Mouse (Mus musculus) hindbrain, embryonic 16.5 days (tissue): ENCODE measurements around the gene Mcu. TPM values are rescaled to one million over a fixed set of nuclear protein-coding genes. Genes with fewer than 3 reads are reported as not detected.

Experiments
- ATAC-seq: fragments of 200-750 bp; cut with Nextera tagmentation; 2 replicates; pipeline ENCODE4 v1.8.0; 2017; ENCODE audit warnings: moderate TSS enrichment, moderate library complexity
- H3K27ac ChIP-seq: fragments of 300-500 bp; sonication (generic); 2 replicates; pipeline ENCODE4 v1.5.1; 2014; ENCODE audit warnings: low read depth, mild to moderate bottlenecking, control low read depth, low read length, moderate library complexity
- H3K27me3 ChIP-seq: fragments of 300-500 bp; sonication (generic); replicated peaks from 2 replicates; pipeline ENCODE4 v1.6.1; 2014; ENCODE audit warnings: low read length; ENCODE audit not compliant: control insufficient read depth, insufficient read depth
- H3K36me3 ChIP-seq: fragments of 300-500 bp; sonication (generic); 2 replicates; pipeline ENCODE4 v1.6.1; 2014; ENCODE audit warnings: mild to moderate bottlenecking, low read length, moderate library complexity, mixed read lengths; ENCODE audit not compliant: control insufficient read depth, insufficient read depth
- H3K4me1 ChIP-seq: fragments of 300-500 bp; sonication (generic); 2 replicates; pipeline ENCODE4 v1.6.1; 2014; ENCODE audit warnings: low read depth, low read length; ENCODE audit not compliant: control insufficient read depth, insufficient read depth
- H3K4me2 ChIP-seq: fragments of 300-500 bp; sonication (generic); 2 replicates; pipeline ENCODE4 v1.6.1; 2014; ENCODE audit warnings: mild to moderate bottlenecking, low read length, control low read depth, moderate library complexity
- H3K4me3 ChIP-seq: fragments of 300-500 bp; sonication (generic); 2 replicates; pipeline ENCODE4 v1.5.1; 2014; ENCODE audit warnings: mild to moderate bottlenecking, low read length, control low read depth, moderate library complexity
- H3K9ac ChIP-seq: fragments of 300-500 bp; sonication (generic); 2 replicates; pipeline ENCODE4 v1.6.1; 2014; ENCODE audit warnings: low read depth, mild to moderate bottlenecking, control low read depth, low read length, moderate library complexity
- H3K9me3 ChIP-seq: fragments of 300-500 bp; sonication (generic); 2 replicates; pipeline ENCODE4 v1.6.1; 2014; ENCODE audit warnings: mild to moderate bottlenecking, low read length, moderate library complexity; ENCODE audit not compliant: control insufficient read depth
- WGBS: fragments of 180-500 bp; shearing (Covaris S2); extraction: QIAGEN DNeasy Blood & Tissue Kit; methylation state at CpG from one replicate; pipeline ENCODE4 v1.1.7; 2014; 5-methylcytosine and 5-hydroxymethylcytosine counted together
- polyA plus RNA-seq: library from polyadenylated mRNA; unstranded; fragments of >200 nt; fragmentation: Nextera tagmentation; extraction: Ambion mirVana; gene quantifications from 2 replicates; pipeline ENCODE4 v1.2.1, GENCODE M21; 2015

The Mcu gene
- polyA plus RNA-seq, 1 experiment from 2014 or later = 35.7 TPM

- Histone ChIP-seq H3K4me3 (peak within 1 kb of the TSS; percentile 87), H3K36me3 (no peaks in the 10 kb centered on the region), H3K27me3 (no peaks in the 10 kb centered on the region), H3K27ac (peak within 1 kb of the TSS; percentile 92), H3K9ac (peak within 1 kb of the TSS; percentile 92), H3K4me2 (peak within 1 kb of the TSS; percentile 80), H3K9me3 (no peaks in the 10 kb centered on the region), H3K4me1 (peaks cover 15% of the 10 kb centered on the region)
- peak; percentile 83 for ATAC-seq
- WGBS = under 1% methylated on average over 28 of the region's 51 CpGs
Measured at GRCm38 (mm10) chr10:59615981-59616520, 441 bp downstream of the Mcu start, which contains the start of gene Gm10322. Gene Gm10322, plus strand, starts transcription at chr10:59616063.

- no peaks in the 10 kb centered on the region for H3K36me3 ChIP-seq
- peaks cover 15% of the 10 kb centered on the region for H3K4me1 ChIP-seq
- peak overlapping the region; percentile 64 for H3K4me2 ChIP-seq
- H3K27ac ChIP-seq = no peak overlapping the region
- no peaks in the 10 kb centered on the region for H3K27me3 ChIP-seq
- peak overlapping the region; percentile 92 for H3K9ac ChIP-seq
- no peaks in the 10 kb centered on the region for H3K9me3 ChIP-seq
- H3K4me3 ChIP-seq = peak overlapping the region; percentile 87
- no peak for ATAC-seq
- 29% methylated on average over 5 of the region's 5 CpGs for WGBS
Measured at GRCm38 (mm10) chr10:59615411-59615810, 1.1 kb downstream of the Mcu start.

GRCm38 (mm10) chr10:59614141-59614540 is 2.4 kb downstream of the Mcu start:
- no peak overlapping the region for H3K4me2 ChIP-seq
- H3K4me1 ChIP-seq = peaks cover 15% of the 10 kb centered on the region
- H3K27ac ChIP-seq = no peak overlapping the region
- no peaks in the 10 kb centered on the region for H3K36me3 ChIP-seq
- no peaks in the 10 kb centered on the region for H3K27me3 ChIP-seq
- ATAC-seq = no peak
- H3K4me3 ChIP-seq = no peak overlapping the region
- H3K9me3 ChIP-seq = no peaks in the 10 kb centered on the region
- no peak overlapping the region for H3K9ac ChIP-seq
- 67% methylated on average over 5 of the region's 5 CpGs for WGBS

GRCm38 (mm10) chr10:59613276-59613675 is 3.2 kb downstream of the Mcu start:
- Histone ChIP-seq H3K4me2 (no peak overlapping the region), H3K27me3 (no peaks in the 10 kb centered on the region), H3K4me3 (no peak overlapping the region), H3K27ac (no peak overlapping the region), H3K9ac (no peak overlapping the region), H3K9me3 (no peaks in the 10 kb centered on the region), H3K36me3 (no peaks in the 10 kb centered on the region), H3K4me1 (peaks cover 15% of the 10 kb centered on the region)
- 73% methylated on average over 5 of the region's 5 CpGs for WGBS
- no peak for ATAC-seq

GRCm38 (mm10) chr10:59604879-59605464 is 11.5 kb downstream of the Mcu start:
- peaks cover 4% of the 10 kb centered on the region; the same call in 1 of the 2 replicates for H3K4me1 ChIP-seq
- H3K9me3 ChIP-seq = no peaks in the 10 kb centered on the region
- no peak overlapping the region for H3K4me2 ChIP-seq
- ATAC-seq = no peak
- no peaks in the 10 kb centered on the region for H3K36me3 ChIP-seq
- no peaks in the 10 kb centered on the region for H3K27me3 ChIP-seq
- H3K4me3 ChIP-seq = no peak overlapping the region
- H3K27ac ChIP-seq = no peak overlapping the region
- whole genome bisulfite sequencing = 84% methylated on average over 11 of the region's 11 CpGs
- no peak overlapping the region for H3K9ac ChIP-seq

- Histone ChIP-seq H3K4me2 (no peak overlapping the region), H3K4me1 (peaks cover 4% of the 10 kb centered on the region; the same call in 1 of the 2 replicates), H3K4me3 (no peak overlapping the region), H3K36me3 (no peaks in the 10 kb centered on the region), H3K9me3 (no peaks in the 10 kb centered on the region), H3K27me3 (no peaks in the 10 kb centered on the region), H3K9ac (no peak overlapping the region), H3K27ac (no peak overlapping the region)
- WGBS = 61% methylated on average over 5 of the region's 5 CpGs
- ATAC-seq = no peak
Measured at GRCm38 (mm10) chr10:59603843-59604242, 12.6 kb downstream of the Mcu start.

GRCm38 (mm10) chr10:59602891-59603290 is 13.6 kb downstream of the Mcu start:
- H3K27ac ChIP-seq = no peak overlapping the region
- ATAC-seq = no peak
- no peak overlapping the region for H3K4me2 ChIP-seq
- no peaks in the 10 kb centered on the region for H3K36me3 ChIP-seq
- no peak overlapping the region for H3K4me3 ChIP-seq
- no peaks in the 10 kb centered on the region for H3K9me3 ChIP-seq
- WGBS = 52% methylated on average over 14 of the region's 14 CpGs
- no peak overlapping the region for H3K9ac ChIP-seq
- peaks cover 4% of the 10 kb centered on the region; the same call in 1 of the 2 replicates for H3K4me1 ChIP-seq
- no peaks in the 10 kb centered on the region for H3K27me3 ChIP-seq

- peak; percentile 52; the same call in 1 of the 2 replicates for ATAC-seq
- Histone ChIP-seq H3K27ac (peak overlapping the region; percentile 20; the same call in 1 of the 2 replicates), H3K9me3 (no peaks in the 10 kb centered on the region), H3K4me3 (no peak overlapping the region), H3K9ac (no peak overlapping the region), H3K4me2 (no peak overlapping the region), H3K27me3 (no peaks in the 10 kb centered on the region), H3K4me1 (peaks cover 4% of the 10 kb centered on the region; the same call in 1 of the 2 replicates), H3K36me3 (no peaks in the 10 kb centered on the region)
- 46% methylated on average over 8 of the region's 8 CpGs for WGBS
Measured at GRCm38 (mm10) chr10:59602043-59602442, 14.4 kb downstream of the Mcu start.

- peaks cover 4% of the 10 kb centered on the region; the same call in 1 of the 2 replicates for H3K4me1 ChIP-seq
- H3K27ac ChIP-seq = no peak overlapping the region
- ATAC-seq = no peak
- H3K9me3 ChIP-seq = no peaks in the 10 kb centered on the region
- H3K9ac ChIP-seq = no peak overlapping the region
- H3K4me2 ChIP-seq = no peak overlapping the region
- H3K27me3 ChIP-seq = no peaks in the 10 kb centered on the region
- H3K4me3 ChIP-seq = no peak overlapping the region
- 69% methylated on average over 8 of the region's 8 CpGs for WGBS
- H3K36me3 ChIP-seq = no peaks in the 10 kb centered on the region
Measured at GRCm38 (mm10) chr10:59600516-59600915, 16.0 kb downstream of the Mcu start.
